Mouse (Mus musculus) olfactory bulb, adult 2 months (tissue): ENCODE results near the gene Mndal.
"Not testable (repeated sequence)": the region's sequence is repeated elsewhere in the genome, so short reads cannot be mapped to it uniquely, and the experiment has no call there.

Experiments used
- CTCF ChIP-seq: fragments of 200-500 bp; IDR thresholded peaks from 2 replicates; pipeline ENCODE4 v1.5.1; 2012; ENCODE audit warnings: low read depth, mild to moderate bottlenecking, low read length, moderate library complexity; ENCODE audit not compliant: insufficient read depth
- POLR2A ChIP-seq: fragments of 200-500 bp; IDR thresholded peaks from 2 replicates; pipeline ENCODE4 v1.6.1; 2012; ENCODE audit warnings: mild to moderate bottlenecking, low read depth, low read length, moderate library complexity; ENCODE audit not compliant: insufficient read depth

- TF ChIP-seq CTCF, POLR2A: not testable (repeated sequence)
These were observed 65.2 kb downstream of the Mndal start for GRCm38 (mm10) chr1:173877125-173877524.
